ENCODE assay signal across 8 mouse cellular contexts in genomic region chr12:84285593-84285968, GRCm38 (mm10). TPM values are rescaled to one million over a fixed set of nuclear protein-coding genes. Genes with fewer than 3 reads are reported as not detected.
DNase-seq lines count a peak whose midpoint lies in the region; ATAC-seq and TF ChIP-seq lines count a peak whose summit lies in the region.

No protein-coding gene starts in this region.

- DNase-seq in heart, embryonic 10.5 days (ENCODE audit: low spot score): no peak
- DNase-seq in heart, adult 9 months (ENCODE audit: low spot score in 2 of 2): no peak
- DNase-seq in liver, postnatal 0 days: no peak
- no peak for DNase-seq in embryo, embryonic 9.5 days (ENCODE audit: extremely low spot score)
- DNase-seq in urinary bladder, adult 18-20 months (ENCODE audit: low spot score in 2 of 2): no peak
- no peak for DNase-seq in cerebellum, adult 18-20 months

- H3K27ac ChIP-seq in heart, embryonic 10.5 days: peak overlapping the region; percentile 93
- H3K27ac ChIP-seq in ES-Bruce4 (ENCODE audit: insufficient read depth, low read length): no peak overlapping the region
- H3K27ac ChIP-seq in forebrain, embryonic 16.5 days (ENCODE audit: low read length): no peak overlapping the region
- H3K27ac ChIP-seq in liver, postnatal 0 days (ENCODE audit: low read depth): peak overlapping the region; percentile 93

- H3K4me3 ChIP-seq in heart, embryonic 10.5 days: peak overlapping the region; percentile 65
- peak overlapping the region; percentile 80 for H3K4me3 ChIP-seq in ES-Bruce4 (ENCODE audit: low read depth, low read length)
- H3K4me3 ChIP-seq in forebrain, embryonic 16.5 days (replicated peaks; ENCODE audit: low read length): peak overlapping the region; percentile 65
- H3K4me3 ChIP-seq in liver, postnatal 0 days (ENCODE audit: low read depth, low read length): peak overlapping the region; percentile 72

- peak overlapping the region; percentile 74 for H3K4me2 ChIP-seq in forebrain, embryonic 16.5 days (ENCODE audit: low read length)
- peak overlapping the region; percentile 77 for H3K4me2 ChIP-seq in liver, postnatal 0 days (ENCODE audit: low read depth, low read length)

- H3K9ac ChIP-seq in ES-Bruce4 (ENCODE audit: low read depth, poor library complexity, severe bottlenecking): peak overlapping the region; percentile 61
- peak overlapping the region; percentile 68 for H3K9ac ChIP-seq in forebrain, embryonic 16.5 days (replicated peaks; ENCODE audit: low read depth, low read length)
- H3K9ac ChIP-seq in liver, postnatal 0 days (replicated peaks): peak overlapping the region; percentile 70

- H3K9me3 ChIP-seq in heart, embryonic 10.5 days: no peaks in the 10 kb centered on the region
- H3K9me3 ChIP-seq in ES-Bruce4 (replicated peaks; ENCODE audit: control insufficient read depth, insufficient read depth, low read length, poor library complexity, severe bottlenecking): no peaks in the 10 kb centered on the region
- no peaks in the 10 kb centered on the region for H3K9me3 ChIP-seq in forebrain, embryonic 16.5 days (ENCODE audit: control insufficient read depth, low read length)
- H3K9me3 ChIP-seq in liver, postnatal 0 days (ENCODE audit: low read length): no peaks in the 10 kb centered on the region

- TF ChIP-seq POLR2A in ES-Bruce4 (IDR thresholded peaks at IDR 0.05; ENCODE audit: insufficient read depth, low read length): no peak

- H3K36me3 ChIP-seq in heart, embryonic 10.5 days: peaks cover 6% of the 10 kb centered on the region; the same call in 1 of the 2 replicates
- H3K36me3 ChIP-seq in ES-Bruce4 (ENCODE audit: control insufficient read depth, insufficient read depth, low read length, poor library complexity, severe bottlenecking): no peaks in the 10 kb centered on the region
- H3K36me3 ChIP-seq in forebrain, embryonic 16.5 days (ENCODE audit: control insufficient read depth, insufficient read depth): no peaks in the 10 kb centered on the region
- peaks cover 4% of the 10 kb centered on the region for H3K36me3 ChIP-seq in liver, postnatal 0 days (replicated peaks; ENCODE audit: insufficient read depth, low read length)

- TF ChIP-seq CTCF in ES-Bruce4 (IDR thresholded peaks at IDR 0.05; ENCODE audit: low read depth, low read length): no peak
- TF ChIP-seq CTCF in liver, postnatal 0 days (IDR thresholded peaks at IDR 0.05; ENCODE audit: low read depth): no peak

- H3K4me1 ChIP-seq in heart, embryonic 10.5 days: peaks cover 10% of the 10 kb centered on the region
- peaks cover 3% of the 10 kb centered on the region for H3K4me1 ChIP-seq in ES-Bruce4 (ENCODE audit: control insufficient read depth, insufficient read depth, low read length)
- H3K4me1 ChIP-seq in forebrain, embryonic 16.5 days (replicated peaks; ENCODE audit: control insufficient read depth, insufficient read depth, low read length): peaks cover 8% of the 10 kb centered on the region
- H3K4me1 ChIP-seq in liver, postnatal 0 days (ENCODE audit: insufficient read depth): peaks cover 17% of the 10 kb centered on the region

- no peak for ATAC-seq in forebrain, embryonic 16.5 days
- ATAC-seq in liver, postnatal 0 days: peak; percentile 26

- no peak for TF ChIP-seq EP300 in ES-Bruce4 (IDR thresholded peaks at IDR 0.05; ENCODE audit: insufficient read depth, low read depth, low read length)
- no peak for TF ChIP-seq EP300 in liver, postnatal 0 days (IDR thresholded peaks at IDR 0.05; ENCODE audit: low read depth)

- H3K27me3 ChIP-seq in heart, embryonic 10.5 days (ENCODE audit: insufficient read depth, poor library complexity, severe bottlenecking): no peaks in the 10 kb centered on the region
- H3K27me3 ChIP-seq in ES-Bruce4 (ENCODE audit: control insufficient read depth, insufficient read depth, low read length, poor library complexity, severe bottlenecking): no peaks in the 10 kb centered on the region
- no peaks in the 10 kb centered on the region for H3K27me3 ChIP-seq in forebrain, embryonic 16.5 days (replicated peaks; ENCODE audit: control insufficient read depth, insufficient read depth, low read length)
- no peaks in the 10 kb centered on the region for H3K27me3 ChIP-seq in liver, postnatal 0 days (ENCODE audit: insufficient read depth, low read length)

- WGBS in heart, embryonic 10.5 days: 31% methylated on average over 8 of the region's 8 CpGs
- WGBS in forebrain, embryonic 16.5 days: 37% methylated on average over 8 of the region's 8 CpGs
- 9% methylated on average over 8 of the region's 8 CpGs for WGBS in liver, postnatal 0 days (ENCODE audit: insufficient replicate concordance)

RNA-seq across cellular contexts. Expression of gene Ptgr2, which starts 0.5 kb away (rescaled TPM):
- polyA plus RNA-seq in heart, embryonic 10.5 days (2016; fragmentation: Nextera tagmentation; extraction: Ambion mirVana): 52.7 and 79.6 TPM in 2 replicates
- polyA plus RNA-seq in ES-Bruce4 (2011; ENCODE audit: insufficient read depth, insufficient read length, low read depth, missing spikeins): 28.1 and 31.2 TPM in 2 replicates
- 13.2 and 15.1 TPM in 2 replicates for polyA plus RNA-seq in forebrain, embryonic 16.5 days (2015; fragmentation: Nextera tagmentation; extraction: Ambion mirVana)
- polyA plus RNA-seq in liver, postnatal 0 days (2015; fragmentation: Nextera tagmentation; extraction: Ambion mirVana): 28.0 and 30.2 TPM in 2 replicates

RNA-seq across cellular contexts. Expression of gene Zfp410, which starts 31.1 kb away (rescaled TPM):
- 67.0 and 77.1 TPM in 2 replicates for polyA plus RNA-seq in heart, embryonic 10.5 days (2016; fragmentation: Nextera tagmentation; extraction: Ambion mirVana)
- 37.3 and 41.7 TPM in 2 replicates for polyA plus RNA-seq in ES-Bruce4 (2011; ENCODE audit: insufficient read depth, insufficient read length, low read depth, missing spikeins)
- 87.9 and 97.7 TPM in 2 replicates for polyA plus RNA-seq in forebrain, embryonic 16.5 days (2015; fragmentation: Nextera tagmentation; extraction: Ambion mirVana)
- polyA plus RNA-seq in liver, postnatal 0 days (2015; fragmentation: Nextera tagmentation; extraction: Ambion mirVana): 19.0 and 22.7 TPM in 2 replicates

Comparison
In these comparisons a context has a peak if more than half of its experiments do, and no peak if none do; other contexts are left out.
1. H3K27ac ChIP-seq: peak in heart, embryonic 10.5 days (single experiment) and liver, postnatal 0 days (single experiment); none in ES-Bruce4 (single experiment) and forebrain, embryonic 16.5 days (single experiment).
2. Peak in every context shown above with its lines, with median percentiles within 50 percentile points of each other: H3K4me3 ChIP-seq and H3K9ac ChIP-seq.